Mouse (Mus musculus) spleen, postnatal 36 days (tissue): Measurements from ENCODE around the gene Gm20388.

Experiments
- DNase-seq, 2 experiments: peaks; one replicate each; pipeline ENCODE4 v3.0.0; 2022; ENCODE audit warnings: low spot score in 2 of 2, mixed read lengths in 1 of 2

Gm20388 gene

DNA sequence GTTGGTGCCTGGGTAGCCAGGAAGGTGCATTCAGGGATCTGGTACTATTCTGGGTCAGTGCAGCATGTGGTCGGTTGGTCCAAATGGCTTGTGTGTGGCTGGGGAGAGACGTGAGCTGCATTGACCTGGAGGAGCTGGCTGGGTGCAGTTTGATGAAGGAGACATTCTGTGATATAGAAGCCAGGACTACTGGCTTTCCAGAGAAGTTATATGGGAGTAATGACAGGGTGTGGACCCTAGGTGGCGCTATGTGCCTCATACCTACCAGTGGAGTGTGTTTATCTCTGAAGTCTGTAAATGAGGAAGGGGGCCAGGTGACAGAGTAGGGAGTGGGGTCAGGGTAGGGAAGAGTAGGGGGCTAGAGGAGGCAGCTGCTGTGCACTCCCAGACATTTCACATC lies 1839.9 kb downstream of the Gm20388 start:
- no peak for DNase-seq

DNA sequence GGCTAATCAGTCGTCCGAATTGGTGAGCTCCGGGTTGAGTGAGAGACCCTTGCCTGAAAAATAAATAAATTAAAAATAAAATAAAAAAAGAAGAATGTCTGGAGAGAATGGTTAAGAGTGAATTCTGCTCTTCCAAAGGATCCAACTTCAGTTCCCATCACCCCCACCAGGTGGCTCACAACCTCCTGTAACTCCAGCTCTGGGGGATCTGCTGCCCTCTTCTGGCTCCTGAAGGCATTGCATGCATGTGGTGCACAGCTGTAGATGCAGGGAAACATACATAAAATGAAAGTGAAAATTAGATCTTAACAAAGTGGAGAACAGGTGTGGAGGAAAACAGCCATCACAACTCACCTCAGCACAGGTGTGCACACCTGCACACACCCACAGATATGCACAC lies 1840.8 kb downstream of the Gm20388 start:
- DNase-seq: peak; percentile 9 to 38

DNA sequence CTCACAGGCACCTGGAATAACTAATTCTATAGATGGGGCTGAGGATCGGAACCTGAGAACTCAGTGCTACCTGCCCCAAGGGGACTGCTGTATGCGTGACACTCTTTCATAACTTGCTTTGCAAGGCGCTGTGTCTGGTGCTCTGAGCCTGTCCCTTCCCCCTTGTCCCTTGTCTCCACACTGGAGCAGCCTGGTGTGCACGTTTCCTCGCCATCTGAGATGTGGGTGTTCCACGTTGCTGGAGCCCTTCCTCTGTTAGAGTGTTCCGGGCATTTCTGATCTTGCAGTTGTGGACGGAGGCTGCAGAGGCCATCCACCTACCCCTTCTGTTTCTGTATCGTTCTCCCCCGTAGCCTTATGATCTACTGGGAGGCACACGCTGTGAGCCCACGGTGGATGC lies 1847.8 kb downstream of the Gm20388 start:
- no peak for DNase-seq

DNA sequence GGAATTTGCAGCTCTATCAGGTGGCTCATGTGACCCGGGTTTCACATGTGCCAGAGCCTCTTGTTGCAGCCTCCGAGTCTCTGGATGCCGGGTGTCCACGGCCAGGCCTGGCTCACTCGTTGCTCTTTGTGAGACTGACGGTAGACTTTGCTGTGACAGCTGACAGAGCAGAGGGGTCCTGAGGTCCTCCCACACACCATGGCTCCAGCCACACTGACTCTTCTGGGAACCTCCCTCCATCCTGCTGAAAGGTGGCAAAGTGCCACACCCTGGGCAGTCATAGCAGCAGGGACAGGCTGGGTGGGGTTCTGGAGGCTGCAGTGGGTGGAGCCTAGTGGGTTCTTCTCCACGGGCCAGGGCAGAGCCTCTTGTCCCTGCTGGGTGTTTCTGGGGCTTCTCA lies 1849.8 kb downstream of the Gm20388 start:
- no peak for DNase-seq

DNA sequence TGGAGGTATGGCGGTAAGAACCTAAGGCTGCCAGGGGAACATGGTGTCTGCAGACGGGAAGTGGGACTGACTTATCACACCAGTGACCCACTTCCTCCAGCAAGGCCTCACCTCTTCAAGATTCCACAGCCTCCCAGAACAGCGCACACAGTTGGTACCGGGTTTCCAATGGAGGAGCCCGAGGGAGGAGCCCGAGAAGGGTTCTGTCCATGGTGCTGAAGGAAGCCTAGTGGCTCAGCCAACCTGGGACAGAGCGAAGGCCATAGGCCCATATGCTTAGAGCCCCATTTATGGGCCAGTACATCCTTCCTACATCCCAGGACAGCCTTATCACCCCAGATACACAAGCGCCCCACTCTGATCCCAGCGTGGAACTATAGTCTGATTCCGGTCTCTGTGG lies 1850.8 kb downstream of the Gm20388 start:
- DNase-seq: no peak

DNA sequence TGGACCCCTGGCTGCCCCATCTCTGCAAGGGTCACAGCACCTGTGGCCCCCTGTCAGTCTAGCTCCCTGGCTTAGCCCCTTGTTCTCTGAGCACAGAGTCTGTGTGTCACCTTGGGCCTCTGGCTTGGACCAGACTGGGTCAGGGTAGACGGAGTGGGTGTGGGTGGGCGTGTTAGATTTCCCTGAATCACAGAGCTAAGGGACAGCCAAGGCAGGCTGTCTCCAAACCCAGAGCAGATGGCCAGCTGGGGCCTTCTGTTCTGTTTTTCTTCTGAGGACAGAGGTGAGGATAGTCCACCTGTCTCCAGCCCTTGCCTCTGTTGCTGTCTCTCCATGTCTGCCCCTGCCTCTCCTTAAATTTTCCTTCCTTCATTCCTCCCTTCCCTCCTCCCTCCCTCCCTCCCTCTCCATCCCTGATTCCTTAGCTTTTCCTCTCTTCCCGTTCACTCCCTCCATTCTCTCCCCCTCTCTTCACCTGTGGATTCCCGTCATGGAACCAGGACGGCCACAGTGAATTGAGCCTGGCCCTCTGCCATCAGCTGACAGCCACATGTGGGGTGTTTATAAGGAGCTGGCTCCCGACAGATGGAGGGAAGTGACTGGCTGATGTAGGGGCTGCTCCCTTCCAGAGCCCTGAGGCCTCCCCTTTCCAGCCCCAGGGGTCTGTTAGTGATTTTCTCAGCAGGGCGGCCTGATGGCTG lies 1852.5 kb downstream of the Gm20388 start:
- DNase-seq: no peak

DNA sequence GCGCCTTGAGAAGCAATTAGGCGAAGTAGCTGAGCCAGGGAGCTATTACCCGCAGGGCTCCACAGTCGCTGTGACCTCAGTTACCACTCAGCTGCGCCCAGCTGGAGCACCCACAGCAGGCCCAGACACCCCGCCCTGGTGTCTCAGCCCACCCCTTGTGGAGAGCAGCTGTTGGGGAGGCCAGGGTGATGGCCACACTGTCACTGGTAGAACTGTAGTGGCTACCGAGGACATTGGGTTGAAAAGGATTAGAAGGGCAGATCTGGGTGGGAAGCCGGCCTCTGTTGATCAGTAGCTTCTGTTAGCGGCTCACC lies 1853.0 kb downstream of the Gm20388 start:
- no peak for DNase-seq

DNA sequence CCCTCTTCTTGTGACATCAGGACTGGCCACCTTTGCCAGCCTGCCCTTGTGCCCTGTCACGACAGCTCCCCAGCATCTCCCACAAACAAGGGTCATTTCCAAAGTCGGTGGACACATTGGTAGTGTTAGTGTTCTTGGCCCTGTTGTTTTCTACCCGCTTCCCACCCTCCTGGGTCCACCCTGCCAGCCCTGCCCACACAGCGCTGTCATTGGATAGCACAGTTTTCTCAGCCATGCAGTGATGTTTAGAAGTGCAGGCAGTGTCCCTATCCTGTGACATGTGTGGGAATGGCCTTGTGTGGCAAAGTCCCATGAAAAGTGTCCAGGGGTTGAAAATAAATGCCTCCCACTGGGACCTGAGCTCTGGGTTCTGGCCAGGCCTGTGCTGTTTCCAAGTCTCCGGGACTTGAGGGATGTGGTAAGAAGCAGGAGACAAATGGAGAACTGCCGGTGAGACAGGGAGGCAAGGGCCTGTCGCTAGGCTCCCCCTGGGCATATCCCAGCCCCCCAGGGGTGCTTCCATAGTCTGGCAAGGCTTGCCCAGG lies 1855.0 kb downstream of the Gm20388 start:
- no peak for DNase-seq

DNA sequence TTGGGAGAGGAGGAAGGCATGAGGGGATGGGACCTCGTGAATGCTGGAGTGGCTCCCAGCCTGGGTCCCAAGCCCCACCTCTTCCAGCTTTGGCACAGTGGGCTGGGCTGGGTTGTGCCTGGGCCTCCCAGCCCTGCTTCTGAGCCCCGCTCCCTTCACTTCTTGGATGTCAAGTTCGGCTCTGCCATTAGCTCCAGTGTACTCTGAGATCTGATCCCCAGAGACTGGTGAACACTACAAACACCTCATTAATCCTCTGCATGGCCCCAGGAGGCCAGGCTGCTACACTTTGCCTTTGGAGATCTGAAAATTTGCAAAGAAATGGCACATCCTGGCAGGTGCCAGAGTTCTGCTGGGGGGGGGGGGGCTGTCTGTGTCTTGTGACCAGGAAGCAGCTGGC lies 1858.5 kb downstream of the Gm20388 start:
- no peak for DNase-seq

DNA sequence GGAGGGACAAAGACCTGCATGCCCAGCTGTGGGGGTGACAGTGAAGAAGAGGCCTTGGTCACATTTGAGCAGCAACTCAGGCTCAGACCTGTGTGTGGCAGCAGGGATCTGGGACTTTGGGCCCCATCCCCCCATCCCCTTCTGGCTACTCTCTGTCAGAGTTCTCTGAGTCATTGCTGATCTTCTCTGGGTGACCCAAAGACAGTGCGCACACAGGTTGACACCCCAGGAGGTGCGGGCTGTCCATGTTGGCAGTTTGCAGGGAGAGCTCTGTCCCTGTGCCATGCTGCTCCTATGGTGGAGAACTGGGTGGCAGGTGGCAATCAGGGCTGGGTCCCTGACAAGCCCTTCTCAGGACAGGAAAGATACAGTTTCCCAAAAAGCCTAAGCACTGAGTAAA lies 1859.0 kb downstream of the Gm20388 start:
- DNase-seq: no peak

DNA sequence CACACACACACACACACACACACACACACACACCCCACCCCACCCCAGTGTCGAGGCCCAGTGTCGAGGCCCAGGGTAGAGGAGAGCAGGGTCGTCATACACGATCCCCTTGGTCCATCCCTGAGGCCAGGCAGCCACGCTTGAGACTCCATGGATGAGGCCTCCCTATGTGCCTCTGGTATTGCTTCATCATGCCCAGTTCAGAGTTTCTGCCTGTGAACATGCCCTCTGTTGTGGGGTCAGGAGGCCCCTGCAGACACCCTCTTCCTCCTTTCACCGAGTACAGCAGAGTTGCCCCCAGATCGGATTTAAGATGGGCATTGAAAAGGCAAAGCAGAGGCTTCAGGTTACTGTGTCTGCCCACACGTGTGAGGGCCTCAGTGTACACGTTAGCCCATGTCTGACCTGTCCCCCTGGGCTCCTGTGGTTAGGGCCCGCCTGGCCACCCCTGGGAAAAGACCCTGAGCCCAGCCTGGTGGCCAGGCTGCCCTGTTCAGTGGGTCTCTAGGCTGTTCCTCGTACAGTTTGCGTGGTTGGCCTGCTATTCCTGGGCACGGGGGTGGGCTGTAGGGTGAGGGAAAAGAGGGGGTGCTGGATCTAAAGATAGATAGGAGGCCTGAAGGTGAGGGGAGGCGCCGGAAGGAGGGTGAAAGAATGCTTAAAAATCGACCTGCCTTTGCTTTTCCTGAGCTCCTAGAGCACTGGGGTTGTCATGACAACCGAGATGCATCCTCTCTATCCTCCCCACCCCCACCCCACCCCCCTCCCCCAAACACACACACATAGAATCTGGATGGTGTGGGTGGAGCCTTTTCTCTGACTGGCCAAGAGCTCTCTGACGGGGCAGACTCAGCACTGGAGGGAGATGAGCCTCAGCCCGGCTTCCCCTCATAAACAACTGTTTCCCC lies 1860.5 kb downstream of the Gm20388 start:
- DNase-seq: no peak

DNA sequence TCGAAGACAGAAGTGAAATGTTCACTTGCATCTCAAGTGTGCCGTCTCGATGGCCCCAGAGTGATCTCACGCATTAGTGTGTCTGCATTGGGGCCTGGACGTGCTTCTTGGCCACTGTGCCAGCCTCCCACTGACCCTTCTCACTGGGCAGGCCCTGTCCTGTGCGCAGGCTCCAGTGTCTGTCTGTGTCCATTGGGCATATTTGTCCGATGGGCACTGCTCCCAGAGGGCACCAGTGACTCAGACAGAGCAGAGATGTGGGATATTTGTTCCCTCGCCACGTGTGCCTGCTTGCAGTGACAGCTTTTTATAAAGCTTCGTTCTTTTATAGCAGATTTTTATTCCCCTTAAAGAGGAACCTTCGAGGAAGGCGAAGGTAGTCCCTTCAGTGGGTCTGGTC lies 1863.2 kb downstream of the Gm20388 start:
- no peak for DNase-seq

DNA sequence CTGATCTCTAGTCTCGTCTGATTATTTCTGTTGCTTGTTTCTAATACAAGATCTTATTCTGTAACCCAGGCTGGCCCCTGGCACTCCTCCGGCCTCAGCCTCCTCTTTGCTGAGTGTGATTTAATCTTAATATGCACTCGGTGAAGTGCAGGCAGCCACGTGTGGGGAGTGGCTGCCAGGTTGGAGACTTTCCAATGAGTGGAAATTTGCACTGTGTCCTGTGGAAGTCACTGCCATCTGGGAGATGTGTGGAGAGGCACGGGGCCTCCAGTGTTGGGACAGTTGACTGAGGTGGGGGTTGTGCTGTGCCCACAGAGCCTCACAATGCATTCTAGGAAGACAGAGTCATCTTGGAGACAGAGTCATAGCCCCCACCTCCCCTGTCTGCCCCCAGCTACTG lies 1871.9 kb downstream of the Gm20388 start:
- DNase-seq: no peak

DNA sequence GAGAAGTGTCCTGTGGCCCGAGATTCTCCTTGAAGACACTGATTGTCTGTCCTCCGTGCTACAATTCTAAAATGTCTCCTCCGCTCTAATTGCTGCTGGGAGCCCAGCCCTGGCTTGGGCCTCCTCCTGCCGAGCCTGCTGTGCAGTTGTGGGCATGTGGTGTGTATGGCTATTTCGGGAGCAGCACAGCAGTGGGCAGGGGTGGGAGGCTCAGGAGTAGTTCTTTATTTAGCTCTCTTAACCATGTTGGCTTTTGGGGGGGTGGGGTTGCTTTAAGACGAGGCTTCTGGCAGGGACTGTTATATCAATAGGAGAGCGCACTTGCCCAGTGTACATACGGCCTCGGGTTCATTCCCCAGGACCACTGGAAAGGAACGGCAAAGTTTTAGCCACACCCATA lies 1875.9 kb downstream of the Gm20388 start:
- DNase-seq: no peak

DNA sequence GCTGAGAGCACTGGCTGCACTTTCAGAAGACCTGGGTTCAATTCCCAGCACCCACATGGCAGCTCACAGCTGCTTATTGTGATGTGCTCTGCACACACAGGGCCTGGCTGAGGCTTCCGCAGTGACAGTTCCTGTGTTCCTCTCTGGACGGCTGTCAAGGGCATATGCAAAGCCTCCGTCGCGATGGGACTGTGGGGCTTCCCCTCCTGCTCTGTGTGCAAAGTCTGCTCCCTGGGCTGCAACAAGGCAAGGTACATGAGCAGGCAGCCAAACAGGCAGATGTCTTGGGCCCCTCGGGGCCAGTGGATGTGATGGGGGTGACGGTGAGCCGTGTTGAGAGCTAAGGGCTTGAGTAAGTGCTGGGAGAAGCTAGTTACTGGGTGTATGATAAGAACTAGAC lies 1878.1 kb downstream of the Gm20388 start:
- DNase-seq: peak; percentile 49 to 66

DNA sequence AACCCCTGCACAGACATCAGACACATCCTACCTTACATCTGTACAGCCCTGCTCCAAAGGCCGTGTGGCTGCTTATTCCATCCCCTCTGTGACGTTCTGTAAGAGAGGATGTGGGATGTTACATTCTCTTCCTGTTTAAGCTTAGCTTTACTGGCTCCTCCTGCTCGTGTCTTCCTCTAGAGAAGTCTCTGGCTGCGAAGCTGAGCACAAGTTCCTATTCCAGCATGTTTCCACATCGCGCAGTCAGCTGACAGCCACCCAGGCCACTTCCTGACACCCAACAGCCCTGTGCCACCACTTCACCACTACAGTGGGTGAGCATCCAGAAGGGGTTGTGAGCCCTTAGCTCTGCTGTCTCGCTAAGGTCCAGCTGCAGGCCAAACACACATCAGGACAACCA lies 1881.5 kb downstream of the Gm20388 start:
- DNase-seq: peak in 1 of 2 experiments; percentile 26

DNA sequence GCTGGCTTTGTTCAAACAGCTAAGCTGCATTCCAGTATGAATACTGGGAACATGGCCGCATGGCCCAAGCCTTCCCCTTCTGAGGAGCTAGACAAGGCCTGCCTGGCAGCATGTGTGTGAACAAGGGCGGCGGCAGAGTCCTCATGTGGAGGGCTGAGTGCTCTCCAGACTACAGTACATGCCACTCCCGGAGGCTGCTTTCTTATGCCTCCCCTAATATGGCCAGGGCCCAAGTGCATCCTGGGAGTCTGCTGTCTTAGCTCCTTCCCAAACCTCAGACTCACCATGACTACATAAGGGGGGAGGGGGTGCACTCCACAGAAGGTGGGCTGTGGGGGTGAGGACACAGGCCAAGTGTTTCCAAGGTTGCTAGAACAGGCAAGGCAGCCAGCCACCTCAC lies 1882.0 kb downstream of the Gm20388 start:
- no peak for DNase-seq

DNA sequence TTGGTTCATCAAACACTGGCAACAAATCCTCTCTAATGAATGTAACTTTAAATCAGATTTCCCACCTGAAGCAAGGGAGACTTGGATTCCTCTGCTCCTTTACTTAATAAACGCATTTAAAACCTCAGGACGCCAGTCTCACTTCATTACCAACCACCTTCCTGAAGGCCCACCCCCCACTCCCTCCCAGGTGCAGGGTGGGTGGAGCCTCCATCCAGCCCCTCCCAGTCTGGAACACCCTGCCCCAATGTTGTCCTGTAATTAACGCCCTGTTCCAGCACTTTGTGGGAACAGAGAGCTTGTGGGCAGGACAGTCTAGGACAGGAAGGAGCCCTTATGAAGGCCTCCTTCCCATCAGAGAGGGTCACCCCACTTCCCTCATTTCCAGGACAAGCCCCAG lies 1883.5 kb downstream of the Gm20388 start:
- no peak for DNase-seq

DNA sequence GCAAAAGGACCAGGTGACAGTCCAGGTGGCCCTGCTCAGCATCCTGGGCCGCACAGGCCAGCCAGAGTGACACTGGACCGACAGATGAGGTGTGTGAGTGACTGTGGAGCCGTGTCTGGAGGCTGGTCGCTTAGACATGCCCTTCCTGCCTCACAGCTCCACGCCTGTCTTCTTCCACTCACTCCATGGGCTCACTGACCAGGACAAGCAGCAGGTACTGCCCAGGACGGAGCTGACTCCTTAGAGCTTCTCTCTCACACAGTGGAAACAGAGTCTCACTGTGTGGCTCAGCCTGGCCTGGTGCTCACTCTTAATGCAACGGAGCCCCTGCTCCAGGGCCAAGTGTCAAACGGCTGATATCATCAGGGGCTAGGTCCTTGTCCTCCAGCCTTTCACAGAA lies 1884.8 kb downstream of the Gm20388 start:
- no peak for DNase-seq

DNA sequence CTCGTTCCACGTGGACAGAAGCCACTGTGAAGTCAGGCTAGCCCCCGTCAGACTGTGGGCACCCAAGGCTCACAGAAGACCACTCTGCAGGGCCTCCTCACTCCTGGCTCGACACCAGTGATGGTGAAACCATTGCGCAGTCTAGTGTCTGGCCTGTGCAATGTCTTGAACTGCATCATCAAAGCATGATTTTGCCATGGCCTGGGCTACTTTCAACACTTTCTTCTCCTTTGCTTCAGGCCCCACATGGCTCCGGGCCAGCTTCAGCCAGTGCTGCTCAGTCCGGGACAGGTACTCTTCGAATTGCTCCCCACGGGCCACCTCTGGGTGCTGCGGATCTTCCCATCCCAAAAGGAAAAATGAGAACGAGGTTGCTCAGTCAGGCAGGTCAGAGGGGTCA lies 1885.8 kb downstream of the Gm20388 start:
- peak in 1 of 2 experiments; percentile 14 for DNase-seq

DNA sequence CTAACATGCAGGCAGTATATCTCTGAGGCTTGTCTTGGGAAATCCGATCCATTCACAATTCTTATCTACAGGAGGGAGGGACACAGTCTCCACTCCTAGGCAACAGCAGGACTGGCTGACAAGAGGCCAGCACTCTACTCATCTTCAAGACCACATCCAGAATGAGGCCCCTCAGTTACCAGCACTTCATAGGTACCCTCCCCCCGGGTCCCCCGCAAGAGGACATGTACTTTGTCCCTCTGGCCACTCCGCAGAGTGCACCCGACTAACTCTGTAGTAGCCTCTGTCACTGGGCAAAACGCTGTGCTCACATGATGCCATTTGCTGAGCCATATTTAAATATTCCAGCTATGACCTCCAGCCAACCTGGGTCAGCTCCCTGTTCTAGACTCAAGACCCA lies 1887.8 kb downstream of the Gm20388 start:
- DNase-seq: no peak

DNA sequence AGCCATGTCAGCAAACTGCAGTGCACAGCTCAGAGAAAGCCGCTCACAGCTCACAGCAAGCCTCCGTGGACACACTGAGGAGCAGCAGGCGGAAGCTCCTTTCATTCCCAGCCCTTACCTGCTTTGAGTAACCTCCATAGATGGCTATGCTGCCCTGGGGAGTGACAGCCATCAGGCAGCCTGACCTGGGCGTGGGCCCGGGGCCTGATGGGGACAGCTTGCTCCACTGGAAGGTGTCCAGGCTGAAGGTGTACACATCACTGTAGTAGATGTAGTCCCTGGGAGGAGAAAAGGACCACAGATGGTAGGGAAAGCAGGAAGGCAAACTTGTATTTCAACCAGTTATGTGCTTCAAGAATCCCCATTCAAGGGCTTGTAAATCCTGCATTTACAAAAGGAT lies 1894.2 kb downstream of the Gm20388 start:
- no peak for DNase-seq

DNA sequence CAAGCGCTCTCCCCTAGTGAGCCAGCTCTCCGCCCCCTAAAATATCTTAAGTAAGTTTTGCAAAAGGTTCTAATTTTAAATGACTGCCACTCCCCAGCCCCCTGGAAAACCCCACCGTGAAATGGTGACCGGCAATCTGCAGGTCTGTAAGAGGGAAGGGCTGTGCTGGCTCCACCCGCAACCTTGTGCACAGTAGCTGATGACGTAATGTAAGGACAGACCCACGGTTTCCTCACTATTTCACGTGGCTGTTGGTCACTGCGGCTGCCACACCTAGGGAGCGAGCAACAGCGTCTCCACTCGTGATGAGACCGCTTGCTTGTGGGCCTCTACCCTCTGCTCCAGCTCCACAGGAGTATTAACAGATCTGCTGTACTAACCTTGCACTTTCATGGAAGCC lies 1895.5 kb downstream of the Gm20388 start:
- DNase-seq: no peak
